Mouse (Mus musculus) frontal cortex, postnatal 36 days (tissue): ENCODE results near the gene Mettl7a2.
"Not testable (repeated sequence)": the region's sequence is repeated elsewhere in the genome, so short reads cannot be mapped to it uniquely, and the experiment has no call there.

Experiments used
- DNase-seq, 2 experiments: peaks; one replicate each; pipeline ENCODE4 v3.0.0; 2022; ENCODE audit warnings: low spot score in 2 of 2

The Mettl7a2 gene

GRCm38 (mm10) chr15:100352711-100353250 is at the start of gene Mettl7a2, which contains the start of gene Methig1:
Gene Mettl7a2 (plus strand): TSS chr15:100353200.
Gene Methig1 (plus strand): TSS chr15:100353149.
- DNase-seq = no peak

GRCm38 (mm10) chr15:100303428-100304018 is 49.5 kb upstream of the Mettl7a2 start:
- no peak for DNase-seq

- DNase-seq = peak; percentile 79 to 82
Measured at GRCm38 (mm10) chr15:100304019-100304991, 48.7 kb upstream of the Mettl7a2 start, which contains the start of gene Mettl7a1. Gene Mettl7a1 (plus strand): TSS chr15:100304140.

GRCm38 (mm10) chr15:100306201-100306600 is 46.8 kb upstream of the Mettl7a2 start:
- DNase-seq = no peak

- DNase-seq = not testable (repeated sequence)
Measured at GRCm38 (mm10) chr15:100307438-100308096, 45.4 kb upstream of the Mettl7a2 start.

- no peak for DNase-seq
Measured at GRCm38 (mm10) chr15:100312346-100312745, 40.7 kb upstream of the Mettl7a2 start.

GRCm38 (mm10) chr15:100314448-100315145 is 38.4 kb upstream of the Mettl7a2 start:
- no peak for DNase-seq

- DNase-seq = not testable (repeated sequence)
Measured at GRCm38 (mm10) chr15:100318014-100318671, 34.9 kb upstream of the Mettl7a2 start.

- DNase-seq = no peak
Measured at GRCm38 (mm10) chr15:100319884-100320283, 33.1 kb upstream of the Mettl7a2 start.

GRCm38 (mm10) chr15:100320295-100320905 is 32.6 kb upstream of the Mettl7a2 start:
- DNase-seq = no peak

GRCm38 (mm10) chr15:100321134-100321533 is 31.9 kb upstream of the Mettl7a2 start:
- no peak for DNase-seq

- DNase-seq = peak in 1 of 2 experiments; percentile 45
Measured at GRCm38 (mm10) chr15:100324021-100324591, 28.9 kb upstream of the Mettl7a2 start.

GRCm38 (mm10) chr15:100325235-100325634 is 27.8 kb upstream of the Mettl7a2 start:
- no peak for DNase-seq

- not testable (repeated sequence) for DNase-seq
Measured at GRCm38 (mm10) chr15:100328089-100328488, 24.9 kb upstream of the Mettl7a2 start.

GRCm38 (mm10) chr15:100329336-100329735 is 23.7 kb upstream of the Mettl7a2 start:
- DNase-seq = not testable (repeated sequence)

GRCm38 (mm10) chr15:100330739-100331138 is 22.3 kb upstream of the Mettl7a2 start:
- no peak for DNase-seq

- DNase-seq = not testable (repeated sequence)
Measured at GRCm38 (mm10) chr15:100332077-100332961, 20.7 kb upstream of the Mettl7a2 start.

- no peak for DNase-seq
Measured at GRCm38 (mm10) chr15:100334629-100335028, 18.4 kb upstream of the Mettl7a2 start, which contains the start of gene Mettl7a3. Gene Mettl7a3 (plus strand): TSS chr15:100334929.

GRCm38 (mm10) chr15:100337328-100337727 is 15.7 kb upstream of the Mettl7a2 start:
- DNase-seq = not testable (repeated sequence)
